Comparison of ENCODE assay signal across 21 mouse cellular contexts in the genomic region with DNA sequence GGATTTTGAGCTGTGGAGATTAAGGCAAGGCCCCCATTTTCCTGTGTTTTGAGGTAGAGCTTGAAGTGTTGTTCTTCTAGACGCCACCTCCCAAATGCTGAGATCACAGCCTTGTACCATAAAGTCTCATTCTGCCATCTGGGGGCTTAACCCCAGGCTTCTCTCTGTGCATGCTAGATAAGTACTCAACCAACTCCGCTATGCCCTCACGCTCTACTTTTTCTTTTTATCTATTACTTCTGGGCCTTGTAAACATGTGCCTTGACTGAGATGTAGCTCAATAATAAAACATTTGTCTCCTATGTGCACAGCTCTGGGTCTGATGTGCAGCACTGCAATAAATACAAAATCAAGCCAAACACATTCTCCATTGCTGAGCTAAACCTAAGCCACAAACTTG. TPM values are rescaled to one million over a fixed set of nuclear protein-coding genes. Genes with fewer than 3 reads are reported as not detected.
"Had no signal": no experiment of that assay in that cellular context is flagged by ENCODE, and none has a peak within 500 bp of the region (broad histone marks: within the 10 kb centered on the region; RNA-seq: fewer than 3 reads in every experiment).

No protein-coding gene starts in this region.

- H3K36me3 ChIP-seq: limb, embryonic 15.5 days; lung, embryonic 15.5 days; midbrain, embryonic 15.5 days; neural tube, embryonic 12.5 days had no signal

- H3K27me3 ChIP-seq: limb, embryonic 15.5 days; lung, embryonic 15.5 days; midbrain, embryonic 15.5 days; neural tube, embryonic 12.5 days had no signal

- ATAC-seq: intestine, embryonic 16.5 days; midbrain, embryonic 15.5 days had no signal

- DNase-seq: kidney, adult 8-10 months; lung, postnatal 14 days; retina, postnatal 1 day; right cerebral cortex, postnatal 4 days; spleen, adult 18-20 months; thymus, adult 18-20 months; thymus, postnatal 14 days had no signal

- H3K4me3 ChIP-seq: left cerebral cortex, adult 2 months; limb, embryonic 15.5 days; lung, embryonic 15.5 days; midbrain, embryonic 15.5 days; neural tube, embryonic 12.5 days had no signal

- H3K4me2 ChIP-seq: limb, embryonic 15.5 days; lung, embryonic 15.5 days; midbrain, embryonic 15.5 days; neural tube, embryonic 12.5 days had no signal

- H3K4me1 ChIP-seq: limb, embryonic 15.5 days; lung, embryonic 15.5 days; midbrain, embryonic 15.5 days; neural tube, embryonic 12.5 days had no signal

- H3K9me3 ChIP-seq: limb, embryonic 15.5 days; lung, embryonic 15.5 days; midbrain, embryonic 15.5 days; neural tube, embryonic 12.5 days had no signal

- H3K27ac ChIP-seq: kidney, postnatal 0 days; left cerebral cortex, adult 2 months; limb, embryonic 15.5 days; lung, embryonic 15.5 days; macrophage; midbrain, embryonic 15.5 days; neural tube, embryonic 12.5 days had no signal

- H3K9ac ChIP-seq: limb, embryonic 15.5 days; lung, embryonic 15.5 days; midbrain, embryonic 15.5 days; neural tube, embryonic 12.5 days had no signal

RNA-seq across cellular contexts. Expression of a gene that starts 12.2 kb away (rescaled TPM):
- total RNA-seq: layer of hippocampus, adult 8-10 months; layer of hippocampus, postnatal 14 days; left cerebral cortex, adult 2 months; left cerebral cortex, postnatal 14 days; monocyte, adult 5-6 weeks had no signal
- polyA plus RNA-seq: intestine, embryonic 16.5 days; large intestine, adult 2 months; lung, embryonic 15.5 days; macrophage; neural tube, embryonic 12.5 days; stomach, embryonic 14.5 days had no signal

RNA-seq across cellular contexts. Expression of a gene that starts 28.7 kb away (rescaled TPM):
- total RNA-seq: layer of hippocampus, adult 8-10 months; layer of hippocampus, postnatal 14 days; left cerebral cortex, adult 2 months; left cerebral cortex, postnatal 14 days; monocyte, adult 5-6 weeks had no signal
- polyA plus RNA-seq: intestine, embryonic 16.5 days; kidney, postnatal 0 days; large intestine, adult 2 months; macrophage; stomach, embryonic 14.5 days had no signal
